Mouse (Mus musculus) lung, postnatal 0 days (tissue): ENCODE results near the gene Mvb12b. TPM values are rescaled to one million over a fixed set of nuclear protein-coding genes. Genes with fewer than 3 reads are reported as not detected.
A peak's percentile ranks its signal among the peaks of the same experiment; 100 is the strongest.

Experiments
- ATAC-seq: fragments of 200-750 bp; cut with Nextera tagmentation; 2 replicates; pipeline ENCODE4 v1.8.0; 2017; ENCODE audit warnings: moderate library complexity
- DNase-seq: peaks from one replicate; pipeline ENCODE4 v3.0.0-alpha.2; 2016; ENCODE audit warnings: low spot score
- H3K27ac ChIP-seq: fragments of 300-500 bp; sonication (generic); 2 replicates; pipeline ENCODE4 v1.5.1; 2014; ENCODE audit warnings: antibody characterized with exemption, mild to moderate bottlenecking, low read length, mixed read lengths
- H3K27me3 ChIP-seq: fragments of 300-500 bp; sonication (generic); replicated peaks from 2 replicates; pipeline ENCODE4 v1.6.1; 2014; ENCODE audit warnings: low read length, mixed read lengths; ENCODE audit not compliant: insufficient read depth
- H3K36me3 ChIP-seq: fragments of 300-500 bp; sonication (generic); 2 replicates; pipeline ENCODE4 v1.6.1; 2014; ENCODE audit warnings: low read length, mixed read lengths; ENCODE audit not compliant: insufficient read depth
- H3K4me1 ChIP-seq: fragments of 300-500 bp; sonication (generic); 2 replicates; pipeline ENCODE4 v1.6.1; 2014; ENCODE audit warnings: antibody characterized with exemption, low read depth, low read length, mixed read lengths; ENCODE audit not compliant: insufficient read depth
- H3K4me2 ChIP-seq: fragments of 300-500 bp; sonication (generic); replicated peaks from 2 replicates; pipeline ENCODE4 v1.6.1; 2014; ENCODE audit warnings: low read depth, mild to moderate bottlenecking, low read length, moderate library complexity, mixed read lengths
- H3K4me3 ChIP-seq: fragments of 300-500 bp; sonication (generic); 2 replicates; pipeline ENCODE4 v1.5.1; 2014; ENCODE audit warnings: low read depth, low read length
- H3K9ac ChIP-seq: fragments of 300-500 bp; sonication (generic); replicated peaks from 2 replicates; pipeline ENCODE4 v1.6.1; 2014; ENCODE audit warnings: low read depth, mild to moderate bottlenecking
- H3K9me3 ChIP-seq: fragments of 300-500 bp; sonication (generic); 2 replicates; pipeline ENCODE4 v1.6.1; 2016; ENCODE audit warnings: low read length, mixed read lengths
- CTCF ChIP-seq: IDR thresholded peaks from 2 replicates; pipeline ENCODE4 v1.5.1; 2016; ENCODE audit warnings: antibody characterized with exemption, mild to moderate bottlenecking
- EP300 ChIP-seq: IDR thresholded peaks from 2 replicates; pipeline ENCODE4 v1.6.1; 2016; ENCODE audit warnings: antibody characterized with exemption, mild to moderate bottlenecking, control low read depth
- WGBS: fragments of 180-500 bp; shearing (Covaris S2); extraction: QIAGEN DNeasy Blood & Tissue Kit; methylation state at CpG from one replicate; pipeline ENCODE4 v1.1.7; 2014; 5-methylcytosine and 5-hydroxymethylcytosine counted together
- polyA plus RNA-seq: library from polyadenylated mRNA; unstranded; fragments of >200 nt; fragmentation: Nextera tagmentation; extraction: Ambion mirVana; gene quantifications from 2 replicates; pipeline ENCODE4 v1.2.1, GENCODE M21; 2015

The Mvb12b gene
- polyA plus RNA-seq, 1 experiment from 2014 or later: 21.3 TPM

GRCm38 (mm10) chr2:33789732-33790131 is 98.0 kb downstream of the Mvb12b start:
- Histone ChIP-seq H3K9me3 (no peaks in the 10 kb centered on the region), H3K27me3 (no peaks in the 10 kb centered on the region), H3K4me3 (no peak overlapping the region), H3K4me2 (no peak overlapping the region), H3K27ac (no peak overlapping the region), H3K4me1 (no peaks in the 10 kb centered on the region), H3K36me3 (no peaks in the 10 kb centered on the region), H3K9ac (no peak overlapping the region)
- DNase-seq (peak; percentile 26), ATAC-seq (no peak)
- WGBS: 55% methylated on average over 9 of the region's 9 CpGs
- TF ChIP-seq CTCF (no peak), EP300 (no peak)

- ATAC-seq (no peak), DNase-seq (no peak)
- Histone ChIP-seq H3K27ac (no peak overlapping the region), H3K4me2 (no peak overlapping the region), H3K4me1 (no peaks in the 10 kb centered on the region), H3K4me3 (no peak overlapping the region), H3K9me3 (no peaks in the 10 kb centered on the region), H3K27me3 (no peaks in the 10 kb centered on the region), H3K36me3 (no peaks in the 10 kb centered on the region), H3K9ac (no peak overlapping the region)
- 46% methylated on average over 6 of the region's 6 CpGs for whole genome bisulfite sequencing
- TF ChIP-seq CTCF (no peak), EP300 (no peak)
These were observed 98.5 kb downstream of the Mvb12b start for GRCm38 (mm10) chr2:33789279-33789678.

GRCm38 (mm10) chr2:33788851-33789250 is 98.9 kb downstream of the Mvb12b start:
- no peaks in the 10 kb centered on the region for H3K27me3 ChIP-seq
- DNase-seq (no peak), ATAC-seq (no peak)
- H3K4me3 ChIP-seq: no peak overlapping the region
- no peak overlapping the region for H3K4me2 ChIP-seq
- no peak overlapping the region for H3K27ac ChIP-seq
- WGBS: 91% methylated on average over 7 of the region's 7 CpGs
- H3K4me1 ChIP-seq: no peaks in the 10 kb centered on the region
- H3K9ac ChIP-seq: no peak overlapping the region
- no peaks in the 10 kb centered on the region for H3K36me3 ChIP-seq
- no peak for TF ChIP-seq EP300
- no peak for TF ChIP-seq CTCF
- H3K9me3 ChIP-seq: no peaks in the 10 kb centered on the region

GRCm38 (mm10) chr2:33788131-33788530 is 99.6 kb downstream of the Mvb12b start:
- H3K27me3 ChIP-seq: no peaks in the 10 kb centered on the region
- H3K9me3 ChIP-seq: no peaks in the 10 kb centered on the region
- TF ChIP-seq EP300 (no peak), CTCF (no peak)
- no peak overlapping the region for H3K4me3 ChIP-seq
- H3K4me1 ChIP-seq: no peaks in the 10 kb centered on the region
- no peak overlapping the region for H3K4me2 ChIP-seq
- H3K27ac ChIP-seq: no peak overlapping the region
- no peaks in the 10 kb centered on the region for H3K36me3 ChIP-seq
- ATAC-seq (no peak), DNase-seq (no peak)
- 76% methylated on average over 13 of the region's 13 CpGs for WGBS
- H3K9ac ChIP-seq: no peak overlapping the region

- no peak for TF ChIP-seq EP300
- no peak for TF ChIP-seq CTCF
- no peak overlapping the region for H3K4me3 ChIP-seq
- ATAC-seq (no peak), DNase-seq (no peak)
- H3K4me2 ChIP-seq: no peak overlapping the region
- no peak overlapping the region for H3K9ac ChIP-seq
- no peaks in the 10 kb centered on the region for H3K36me3 ChIP-seq
- 88% methylated on average over 6 of the region's 6 CpGs for WGBS
- H3K9me3 ChIP-seq: no peaks in the 10 kb centered on the region
- H3K27me3 ChIP-seq: no peaks in the 10 kb centered on the region
- no peak overlapping the region for H3K27ac ChIP-seq
- no peaks in the 10 kb centered on the region for H3K4me1 ChIP-seq
These were observed 101.7 kb downstream of the Mvb12b start for GRCm38 (mm10) chr2:33786064-33786463.

- 64% methylated on average over 13 of the region's 13 CpGs for WGBS
- no peak for ATAC-seq
These were observed 102.2 kb downstream of the Mvb12b start for GRCm38 (mm10) chr2:33785596-33785995.

GRCm38 (mm10) chr2:33784721-33785120 is 103.0 kb downstream of the Mvb12b start:
- Histone ChIP-seq H3K9me3 (no peaks in the 10 kb centered on the region), H3K4me1 (no peaks in the 10 kb centered on the region), H3K27me3 (no peaks in the 10 kb centered on the region), H3K9ac (no peak overlapping the region), H3K4me3 (no peak overlapping the region), H3K4me2 (no peak overlapping the region), H3K36me3 (no peaks in the 10 kb centered on the region), H3K27ac (no peak overlapping the region)
- DNase-seq: no peak
- TF ChIP-seq CTCF (no peak), EP300 (no peak)
- WGBS: 65% methylated on average over 1 of the region's 1 CpGs
- peak; percentile 12; the same call in 1 of the 2 replicates for ATAC-seq

More at GRCm38 (mm10) chr2:33785596-33785995, 102.2 kb downstream of the Mvb12b start:
- no peak overlapping the region for H3K4me2 ChIP-seq
- no peak overlapping the region for H3K27ac ChIP-seq
- H3K4me1 ChIP-seq: no peaks in the 10 kb centered on the region
- DNase-seq: no peak
- TF ChIP-seq EP300 (no peak), CTCF (no peak)
- no peaks in the 10 kb centered on the region for H3K36me3 ChIP-seq
- no peak overlapping the region for H3K4me3 ChIP-seq
- H3K9ac ChIP-seq: no peak overlapping the region
- H3K27me3 ChIP-seq: no peaks in the 10 kb centered on the region
- no peaks in the 10 kb centered on the region for H3K9me3 ChIP-seq
